Mouse (Mus musculus): Measurements from ENCODE around the gene Utp11. TPM values are rescaled to one million over a fixed set of nuclear protein-coding genes. Genes with fewer than 3 reads are reported as not detected.

Gene Utp11
- polyA plus RNA-seq (2012; fragmentation: generic; extraction: Trizol), result 29.7 TPM
- long read RNA-seq, experiment 1, transcript Utp11-201 (8 exons, 1,603 nt), result major isoform, 79 of 84 reads
- long read RNA-seq, experiment 1, partial matches to known transcripts, result 1 of 84 reads
- long read RNA-seq, experiment 1, other reads (novel, unspliced or antisense), result 4 of 84 reads
- long read RNA-seq, experiment 2, transcript Utp11-201 (8 exons, 1,603 nt), result major isoform, 33 of 36 reads
- long read RNA-seq, experiment 2, partial matches to known transcripts, result 0 of 36 reads
- long read RNA-seq, experiment 2, other reads (novel, unspliced or antisense), result 3 of 36 reads

GRCm38 (mm10) chr4:124693135-124693894 is at the start of gene Utp11:
Gene Utp11 (minus strand): TSS chr4:124693600.
- TF ChIP-seq MYOD1 (IDR thresholded peaks at IDR 0.05; ENCODE audit: control insufficient read depth, insufficient read length, low read depth) (no peak), FOSL1 (IDR thresholded peaks at IDR 0.05; ENCODE audit: insufficient read depth, low read length, poor library complexity, severe bottlenecking) (no peak), MAX (IDR thresholded peaks at IDR 0.05) (peak; percentile 54), MYOG (IDR thresholded peaks at IDR 0.05; ENCODE audit: control insufficient read depth, extremely low read depth, insufficient read length) (no peak), CEBPB (IDR thresholded peaks at IDR 0.05; ENCODE audit: low read depth) (no peak), CTCF (IDR thresholded peaks at IDR 0.05; ENCODE audit: control insufficient read depth, insufficient read depth, insufficient read length) (no peak)
- peaks cover 51% of the 10 kb centered on the region for H3K79me2 ChIP-seq (ENCODE audit: control insufficient read depth, insufficient read depth)
- peak within 1 kb of the TSS; percentile 85 for H3K4me3 ChIP-seq (ENCODE audit: insufficient read depth, poor library complexity, severe bottlenecking)
- peaks cover 35% of the 10 kb centered on the region for H3K79me3 ChIP-seq (ENCODE audit: low read depth)
- peak within 1 kb of the TSS; percentile 73 for H3ac ChIP-seq (ENCODE audit: control insufficient read depth, insufficient read length, low read depth)
- H3K36me3 ChIP-seq (ENCODE audit: control insufficient read depth, insufficient read depth), result peaks cover 15% of the 10 kb centered on the region
- no peaks in the 10 kb centered on the region for H3K27me3 ChIP-seq (ENCODE audit: control insufficient read depth, insufficient read depth, insufficient read length)

- peaks cover 12% of the 10 kb centered on the region for H3K79me2 ChIP-seq (ENCODE audit: control insufficient read depth, insufficient read depth)
- no peak for TF ChIP-seq USF1 (IDR thresholded peaks at IDR 0.05; ENCODE audit: low read depth)
- TF ChIP-seq FOSL1 (IDR thresholded peaks at IDR 0.05; ENCODE audit: insufficient read depth, low read length, poor library complexity, severe bottlenecking), result no peak
- TF ChIP-seq MYOD1 (IDR thresholded peaks at IDR 0.05; ENCODE audit: control insufficient read depth, insufficient read length, low read depth), result no peak
- TF ChIP-seq CEBPB (IDR thresholded peaks at IDR 0.05; ENCODE audit: low read depth), result no peak
- TF ChIP-seq CTCF (IDR thresholded peaks at IDR 0.05; ENCODE audit: control insufficient read depth, insufficient read depth, insufficient read length), result no peak
- no peak for TF ChIP-seq MYOG (IDR thresholded peaks at IDR 0.05; ENCODE audit: control insufficient read depth, extremely low read depth, insufficient read length)
- no peak for TF ChIP-seq MAX (IDR thresholded peaks at IDR 0.05)
- peaks cover 9% of the 10 kb centered on the region for H3K36me3 ChIP-seq (ENCODE audit: control insufficient read depth, insufficient read depth)
- H3K27me3 ChIP-seq (ENCODE audit: control insufficient read depth, insufficient read depth, insufficient read length), result no peaks in the 10 kb centered on the region
- no peaks in the 10 kb centered on the region for H3K79me3 ChIP-seq (ENCODE audit: low read depth)
- no peak overlapping the region for H3K4me3 ChIP-seq (ENCODE audit: insufficient read depth, poor library complexity, severe bottlenecking)
- H3ac ChIP-seq (ENCODE audit: control insufficient read depth, insufficient read length, low read depth), result no peak overlapping the region
These were observed 49.4 kb upstream of the Utp11 start for GRCm38 (mm10) chr4:124742839-124743238.

GRCm38 (mm10) chr4:124741376-124742343 is 48.3 kb upstream of the Utp11 start, which contains the start of gene Inpp5b:
Gene Inpp5b (plus strand): TSS chr4:124741850.
- H3K36me3 ChIP-seq (ENCODE audit: control insufficient read depth, insufficient read depth), result peaks cover 12% of the 10 kb centered on the region
- TF ChIP-seq CEBPB (IDR thresholded peaks at IDR 0.05; ENCODE audit: low read depth) (no peak), MYOG (IDR thresholded peaks at IDR 0.05; ENCODE audit: control insufficient read depth, extremely low read depth, insufficient read length) (no peak), CTCF (IDR thresholded peaks at IDR 0.05; ENCODE audit: control insufficient read depth, insufficient read depth, insufficient read length) (no peak), FOSL1 (IDR thresholded peaks at IDR 0.05; ENCODE audit: insufficient read depth, low read length, poor library complexity, severe bottlenecking) (no peak), MYOD1 (IDR thresholded peaks at IDR 0.05; ENCODE audit: control insufficient read depth, insufficient read length, low read depth) (no peak), MAX (IDR thresholded peaks at IDR 0.05) (no peak), USF1 (IDR thresholded peaks at IDR 0.05; ENCODE audit: low read depth) (no peak)
- no peaks in the 10 kb centered on the region for H3K79me3 ChIP-seq (ENCODE audit: low read depth)
- H3K27me3 ChIP-seq (ENCODE audit: control insufficient read depth, insufficient read depth, insufficient read length), result no peaks in the 10 kb centered on the region
- H3ac ChIP-seq (ENCODE audit: control insufficient read depth, insufficient read length, low read depth), result peak within 1 kb of the TSS; percentile 79
- peaks cover 12% of the 10 kb centered on the region for H3K79me2 ChIP-seq (ENCODE audit: control insufficient read depth, insufficient read depth)
- H3K4me3 ChIP-seq (ENCODE audit: insufficient read depth, poor library complexity, severe bottlenecking), result peak within 1 kb of the TSS; percentile 48

GRCm38 (mm10) chr4:124738783-124739182 is 45.4 kb upstream of the Utp11 start:
- Histone ChIP-seq H3ac (ENCODE audit: control insufficient read depth, insufficient read length, low read depth) (no peak overlapping the region), H3K36me3 (ENCODE audit: control insufficient read depth, insufficient read depth) (peaks cover 3% of the 10 kb centered on the region), H3K79me3 (ENCODE audit: low read depth) (no peaks in the 10 kb centered on the region), H3K79me2 (ENCODE audit: control insufficient read depth, insufficient read depth) (peaks cover 12% of the 10 kb centered on the region), H3K4me3 (ENCODE audit: insufficient read depth, poor library complexity, severe bottlenecking) (no peak overlapping the region), H3K27me3 (ENCODE audit: control insufficient read depth, insufficient read depth, insufficient read length) (no peaks in the 10 kb centered on the region)
- TF ChIP-seq FOSL1 (IDR thresholded peaks at IDR 0.05; ENCODE audit: insufficient read depth, low read length, poor library complexity, severe bottlenecking) (no peak), USF1 (IDR thresholded peaks at IDR 0.05; ENCODE audit: low read depth) (no peak)

- TF ChIP-seq MYOG (IDR thresholded peaks at IDR 0.05; ENCODE audit: control insufficient read depth, extremely low read depth, insufficient read length) (no peak), MYOD1 (IDR thresholded peaks at IDR 0.05; ENCODE audit: control insufficient read depth, insufficient read length, low read depth) (no peak), MAX (IDR thresholded peaks at IDR 0.05) (no peak), CTCF (IDR thresholded peaks at IDR 0.05; ENCODE audit: control insufficient read depth, insufficient read depth, insufficient read length) (no peak), CEBPB (IDR thresholded peaks at IDR 0.05; ENCODE audit: low read depth) (no peak), FOSL1 (IDR thresholded peaks at IDR 0.05; ENCODE audit: insufficient read depth, low read length, poor library complexity, severe bottlenecking) (no peak), USF1 (IDR thresholded peaks at IDR 0.05; ENCODE audit: low read depth) (no peak)
- no peaks in the 10 kb centered on the region for H3K79me3 ChIP-seq (ENCODE audit: low read depth)
- no peak overlapping the region for H3ac ChIP-seq (ENCODE audit: control insufficient read depth, insufficient read length, low read depth)
- no peak overlapping the region for H3K4me3 ChIP-seq (ENCODE audit: insufficient read depth, poor library complexity, severe bottlenecking)
- no peaks in the 10 kb centered on the region for H3K27me3 ChIP-seq (ENCODE audit: control insufficient read depth, insufficient read depth, insufficient read length)
- H3K79me2 ChIP-seq (ENCODE audit: control insufficient read depth, insufficient read depth), result peaks cover 12% of the 10 kb centered on the region
- H3K36me3 ChIP-seq (ENCODE audit: control insufficient read depth, insufficient read depth), result peaks cover 9% of the 10 kb centered on the region
These were observed 44.6 kb upstream of the Utp11 start for GRCm38 (mm10) chr4:124738013-124738412.

All from C2C12 (cell line).